Mouse (Mus musculus) adrenal gland, adult 18-20 months (tissue): Measurements from ENCODE around the gene Hnf1a. TPM values are rescaled to one million over a fixed set of nuclear protein-coding genes. Genes with fewer than 3 reads are reported as not detected.

Experiments used
- DNase-seq, 2 experiments: peaks; one replicate each; pipeline ENCODE4 v3.0.0; 2021 to 2022; ENCODE audit warnings: low spot score in 2 of 2
- long read RNA-seq, 2 experiments: library from polyadenylated mRNA; stranded (forward); transcript quantifications; one replicate each; pipeline ENCODE4 v2.0.0; 2021
- total RNA-seq, 2 experiments: library from RNA; stranded (reverse); gene quantifications; 1 replicate in 1 of 2; 2 replicates in 1 of 2; pipeline ENCODE4 v1.2.3; 2021

The Hnf1a gene
- not detected for total RNA-seq
- long read RNA-seq, experiment 1, result 0 reads
- long read RNA-seq, experiment 2, result 0 reads

GRCm38 (mm10) chr5:114970824-114971227, at the start of gene Hnf1a:
Gene Hnf1a (minus strand): TSS chr5:114971094.
- DNase-seq, result no peak

GRCm38 (mm10) chr5:115018813-115019212, 47.9 kb upstream of the Hnf1a start:
- no peak for DNase-seq

GRCm38 (mm10) chr5:115018270-115018669, 47.4 kb upstream of the Hnf1a start:
- no peak for DNase-seq

GRCm38 (mm10) chr5:115015121-115015520, 44.2 kb upstream of the Hnf1a start:
- DNase-seq, result no peak

- DNase-seq, result no peak
Observed at GRCm38 (mm10) chr5:115014570-115014969, 43.7 kb upstream of the Hnf1a start.

- DNase-seq, result no peak
Observed at GRCm38 (mm10) chr5:115013436-115013835, 42.5 kb upstream of the Hnf1a start.

GRCm38 (mm10) chr5:115011519-115012261, 40.8 kb upstream of the Hnf1a start:
- DNase-seq, result peak; percentile 58 to 64

GRCm38 (mm10) chr5:115011217-115011518, 40.3 kb upstream of the Hnf1a start:
- no peak for DNase-seq

- DNase-seq, result peak; percentile 97 to 98
Observed at GRCm38 (mm10) chr5:115010577-115011216, 39.8 kb upstream of the Hnf1a start, which contains the start of gene Sppl3. Gene Sppl3 (plus strand): TSS chr5:115011137.

GRCm38 (mm10) chr5:115009961-115010360, 39.1 kb upstream of the Hnf1a start:
- DNase-seq, result no peak

- DNase-seq, result no peak
Observed at GRCm38 (mm10) chr5:115009143-115009542, 38.2 kb upstream of the Hnf1a start.

- no peak for DNase-seq
Observed at GRCm38 (mm10) chr5:115008307-115008706, 37.4 kb upstream of the Hnf1a start.

- no peak for DNase-seq
Observed at GRCm38 (mm10) chr5:115007768-115008167, 36.9 kb upstream of the Hnf1a start.

- DNase-seq, result no peak
Observed at GRCm38 (mm10) chr5:115003224-115003873, 32.5 kb upstream of the Hnf1a start.

GRCm38 (mm10) chr5:115002781-115003180, 31.9 kb upstream of the Hnf1a start:
- no peak for DNase-seq

- no peak for DNase-seq
Observed at GRCm38 (mm10) chr5:115001464-115001863, 30.6 kb upstream of the Hnf1a start.

- DNase-seq, result no peak
Observed at GRCm38 (mm10) chr5:115000503-115000902, 29.6 kb upstream of the Hnf1a start.

- DNase-seq, result no peak
Observed at GRCm38 (mm10) chr5:114997327-114997726, 26.4 kb upstream of the Hnf1a start.

GRCm38 (mm10) chr5:114996447-114996846, 25.6 kb upstream of the Hnf1a start:
- DNase-seq, result no peak

- DNase-seq, result no peak
Observed at GRCm38 (mm10) chr5:114985074-114985473, 14.2 kb upstream of the Hnf1a start.

GRCm38 (mm10) chr5:114982001-114982400, 11.1 kb upstream of the Hnf1a start:
- no peak for DNase-seq

- DNase-seq, result no peak
Observed at GRCm38 (mm10) chr5:114980122-114980748, 9.3 kb upstream of the Hnf1a start.
